Mouse (Mus musculus): ENCODE measurements around the gene Bmp8a. TPM values are rescaled to one million over a fixed set of nuclear protein-coding genes. Genes with fewer than 3 reads are reported as not detected.
"Not testable (repeated sequence)": the region's sequence is repeated elsewhere in the genome, so short reads cannot be mapped to it uniquely, and the experiment has no call there.

Bmp8a gene
- polyA plus RNA-seq, 1 experiment from 2014 or later, result 0.21 TPM

DNA sequence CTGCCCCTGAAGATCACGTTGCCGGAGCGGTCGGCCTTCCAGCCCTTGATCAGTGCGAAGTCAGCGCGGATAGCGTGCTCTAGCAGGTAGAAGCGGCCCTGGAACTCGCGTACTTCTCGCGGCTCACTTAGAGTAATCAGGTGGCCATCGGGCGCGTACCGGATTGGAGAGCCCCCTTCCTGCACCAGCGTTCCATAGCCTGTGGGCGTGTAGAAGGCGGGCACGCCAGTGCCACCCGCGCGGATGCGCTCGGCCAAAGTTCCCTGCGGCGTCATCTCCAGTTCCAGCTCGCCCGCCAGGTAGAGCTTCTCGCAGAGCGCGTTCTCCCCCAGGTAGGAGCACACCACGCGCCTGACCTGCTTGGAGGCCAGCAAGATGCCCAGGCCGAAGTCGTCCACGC is 20.1 kb downstream of the Bmp8a start:
- H3K27me3 ChIP-seq (ENCODE audit: control insufficient read depth, insufficient read depth, low read depth, low read length); H3K9me3 ChIP-seq (replicated peaks; ENCODE audit: control insufficient read depth, low read length, poor library complexity, severe bottlenecking); H3K36me3 ChIP-seq (ENCODE audit: control insufficient read depth, insufficient read depth, low read length); H3K4me1 ChIP-seq (ENCODE audit: control insufficient read depth, insufficient read depth, low read length); H3K9ac ChIP-seq (ENCODE audit: low read depth, low read length); H3K27ac ChIP-seq (ENCODE audit: low read length): not testable (repeated sequence)
- Histone ChIP-seq H3K4me3 (ENCODE audit: low read depth, low read length) (peak overlapping the region; percentile 26), H3K4me2 (ENCODE audit: low read length) (peak overlapping the region; percentile 48)
- WGBS, result 16% methylated on average over 17 of the region's 38 CpGs
- ATAC-seq, result peak; percentile 65

DNA sequence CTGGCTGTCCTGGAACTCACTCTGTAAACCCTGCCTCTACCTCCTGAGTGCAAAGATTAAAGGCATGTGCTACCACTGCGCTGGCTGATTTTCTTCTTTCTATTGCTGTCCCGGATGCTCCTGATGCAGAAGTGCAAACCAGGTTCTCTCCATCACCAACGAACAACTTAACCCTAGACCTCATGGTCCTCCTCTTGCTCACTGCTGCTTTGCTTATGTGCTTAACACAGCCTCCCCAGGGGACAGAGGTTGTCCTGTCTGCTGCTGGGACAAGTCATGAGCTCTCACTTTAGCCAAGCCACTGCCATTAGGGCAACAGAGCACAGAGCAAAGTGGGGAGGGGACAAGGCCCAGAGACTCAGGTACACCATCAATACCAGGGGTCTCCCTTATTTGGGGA is 28.6 kb downstream of the Bmp8a start:
- Histone ChIP-seq H3K9me3 (replicated peaks; ENCODE audit: control insufficient read depth, low read length, poor library complexity, severe bottlenecking) (no peaks in the 10 kb centered on the region), H3K27me3 (ENCODE audit: control insufficient read depth, insufficient read depth, low read depth, low read length) (no peaks in the 10 kb centered on the region), H3K27ac (ENCODE audit: low read length) (no peak overlapping the region), H3K4me3 (ENCODE audit: low read depth, low read length) (no peak overlapping the region), H3K4me2 (ENCODE audit: low read length) (no peak overlapping the region), H3K4me1 (ENCODE audit: control insufficient read depth, insufficient read depth, low read length) (no peaks in the 10 kb centered on the region), H3K9ac (ENCODE audit: low read depth, low read length) (no peak overlapping the region), H3K36me3 (ENCODE audit: control insufficient read depth, insufficient read depth, low read length) (no peaks in the 10 kb centered on the region)
- no peak for ATAC-seq
- WGBS, result 82% methylated on average over 3 of the region's 3 CpGs

DNA sequence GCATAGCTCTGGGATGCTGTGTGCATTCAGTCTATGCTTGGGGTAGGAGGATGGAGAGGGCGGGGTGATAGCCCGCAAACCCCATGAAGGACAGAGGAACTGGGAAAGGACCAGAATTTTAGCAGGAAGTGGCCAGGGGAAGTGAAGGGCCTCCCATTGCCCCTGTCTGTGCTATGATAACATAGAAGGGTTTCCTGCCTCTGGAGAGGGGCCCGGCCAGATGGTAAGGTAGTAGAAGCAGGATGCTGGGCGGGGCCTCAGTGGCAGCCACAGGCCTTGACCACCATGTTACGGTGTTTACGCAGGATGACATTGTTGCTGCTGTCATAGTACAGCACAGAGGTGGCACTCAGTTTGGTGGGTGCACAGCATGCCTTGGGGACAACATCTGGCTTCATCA is 30.0 kb downstream of the Bmp8a start:
- H3K9ac ChIP-seq (ENCODE audit: low read depth, low read length), result no peak overlapping the region
- H3K4me2 ChIP-seq (ENCODE audit: low read length), result no peak overlapping the region
- H3K27me3 ChIP-seq (ENCODE audit: control insufficient read depth, insufficient read depth, low read depth, low read length), result no peaks in the 10 kb centered on the region
- no peak overlapping the region for H3K4me3 ChIP-seq (ENCODE audit: low read depth, low read length)
- H3K4me1 ChIP-seq (ENCODE audit: control insufficient read depth, insufficient read depth, low read length), result no peaks in the 10 kb centered on the region
- 93% methylated on average over 6 of the region's 6 CpGs for WGBS
- no peak overlapping the region for H3K27ac ChIP-seq (ENCODE audit: low read length)
- H3K9me3 ChIP-seq (replicated peaks; ENCODE audit: control insufficient read depth, low read length, poor library complexity, severe bottlenecking), result no peaks in the 10 kb centered on the region
- no peaks in the 10 kb centered on the region for H3K36me3 ChIP-seq (ENCODE audit: control insufficient read depth, insufficient read depth, low read length)
- ATAC-seq, result no peak

DNA sequence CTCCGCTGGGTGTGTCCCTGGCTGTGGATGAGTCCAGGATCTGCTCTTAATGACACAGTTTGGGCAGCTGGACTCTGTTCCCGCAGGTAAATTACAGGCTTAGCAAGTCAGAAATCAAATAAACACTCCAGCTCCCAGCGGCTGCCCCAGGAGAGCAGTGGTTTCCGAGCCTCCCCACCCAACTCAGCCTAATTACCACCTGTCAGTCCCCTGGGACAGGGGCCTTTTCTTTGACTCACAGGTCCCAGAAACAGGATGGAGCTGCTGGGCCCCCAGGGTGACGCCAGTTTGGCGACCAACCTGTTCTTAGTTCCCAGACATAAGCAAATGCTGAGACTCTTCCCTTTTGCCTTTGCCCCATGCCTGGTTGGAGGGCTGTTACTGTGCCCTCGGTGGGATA is 31.2 kb downstream of the Bmp8a start:
- no peak overlapping the region for H3K4me2 ChIP-seq (ENCODE audit: low read length)
- WGBS, result 92% methylated on average over 7 of the region's 7 CpGs
- no peak for ATAC-seq
- H3K4me1 ChIP-seq (ENCODE audit: control insufficient read depth, insufficient read depth, low read length), result no peaks in the 10 kb centered on the region
- no peak overlapping the region for H3K27ac ChIP-seq (ENCODE audit: low read length)
- H3K9ac ChIP-seq (ENCODE audit: low read depth, low read length), result no peak overlapping the region
- no peaks in the 10 kb centered on the region for H3K27me3 ChIP-seq (ENCODE audit: control insufficient read depth, insufficient read depth, low read depth, low read length)
- no peak overlapping the region for H3K4me3 ChIP-seq (ENCODE audit: low read depth, low read length)
- no peaks in the 10 kb centered on the region for H3K36me3 ChIP-seq (ENCODE audit: control insufficient read depth, insufficient read depth, low read length)
- no peaks in the 10 kb centered on the region for H3K9me3 ChIP-seq (replicated peaks; ENCODE audit: control insufficient read depth, low read length, poor library complexity, severe bottlenecking)

DNA sequence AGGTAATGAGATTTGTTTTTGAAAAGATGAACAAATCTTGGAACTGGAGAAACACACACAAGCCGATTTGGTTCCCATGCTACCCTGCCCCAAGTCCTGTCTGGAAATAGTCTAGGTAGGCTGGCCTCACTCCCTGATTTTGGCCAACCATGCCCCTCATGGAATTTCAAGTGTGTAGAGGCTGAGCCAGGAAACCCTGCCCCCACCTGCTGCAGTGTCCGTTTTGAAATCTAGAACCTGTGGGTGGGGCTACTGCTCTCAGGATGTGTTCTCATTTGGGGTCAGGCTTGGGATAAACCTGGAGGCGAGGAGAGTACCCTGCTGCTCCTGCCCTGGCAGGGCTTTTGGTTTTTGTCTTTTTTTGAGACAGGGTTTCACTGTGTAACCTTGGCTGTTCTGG is 34.8 kb downstream of the Bmp8a start:
- 45% methylated on average over 3 of the region's 3 CpGs for WGBS
- Histone ChIP-seq H3K9me3 (replicated peaks; ENCODE audit: control insufficient read depth, low read length, poor library complexity, severe bottlenecking) (no peaks in the 10 kb centered on the region), H3K4me1 (ENCODE audit: control insufficient read depth, insufficient read depth, low read length) (no peaks in the 10 kb centered on the region), H3K27ac (ENCODE audit: low read length) (no peak overlapping the region), H3K27me3 (ENCODE audit: control insufficient read depth, insufficient read depth, low read depth, low read length) (no peaks in the 10 kb centered on the region), H3K36me3 (ENCODE audit: control insufficient read depth, insufficient read depth, low read length) (peaks cover 6% of the 10 kb centered on the region), H3K9ac (ENCODE audit: low read depth, low read length) (no peak overlapping the region), H3K4me2 (ENCODE audit: low read length) (no peak overlapping the region), H3K4me3 (ENCODE audit: low read depth, low read length) (no peak overlapping the region)
- no peak for ATAC-seq

DNA sequence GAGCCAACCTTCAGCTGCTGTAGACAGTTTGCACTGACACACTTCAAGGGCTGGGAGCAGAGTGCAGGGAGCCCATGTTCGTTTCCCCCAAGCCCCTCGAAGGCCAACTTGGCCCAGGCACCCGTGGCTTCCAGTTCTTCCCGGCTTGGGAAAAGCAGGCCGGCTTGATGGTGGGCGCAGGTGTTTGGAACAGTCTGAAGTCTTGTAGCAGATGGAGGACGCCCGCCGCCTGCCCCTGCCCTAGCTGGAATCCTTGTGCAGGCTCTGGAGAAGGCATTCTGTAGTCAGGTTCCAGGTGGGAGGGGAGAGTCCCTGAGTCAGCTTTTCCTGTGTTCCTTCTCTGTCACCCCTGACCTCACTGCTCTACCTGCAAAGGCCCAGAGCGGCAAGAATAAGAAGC is 36.1 kb downstream of the Bmp8a start:
- H3K27me3 ChIP-seq (ENCODE audit: control insufficient read depth, insufficient read depth, low read depth, low read length), result no peaks in the 10 kb centered on the region
- no peaks in the 10 kb centered on the region for H3K4me1 ChIP-seq (ENCODE audit: control insufficient read depth, insufficient read depth, low read length)
- no peaks in the 10 kb centered on the region for H3K9me3 ChIP-seq (replicated peaks; ENCODE audit: control insufficient read depth, low read length, poor library complexity, severe bottlenecking)
- no peak overlapping the region for H3K4me3 ChIP-seq (ENCODE audit: low read depth, low read length)
- H3K27ac ChIP-seq (ENCODE audit: low read length), result no peak overlapping the region
- no peak for ATAC-seq
- peaks cover 12% of the 10 kb centered on the region for H3K36me3 ChIP-seq (ENCODE audit: control insufficient read depth, insufficient read depth, low read length)
- H3K4me2 ChIP-seq (ENCODE audit: low read length), result no peak overlapping the region
- WGBS, result 83% methylated on average over 10 of the region's 10 CpGs
- no peak overlapping the region for H3K9ac ChIP-seq (ENCODE audit: low read depth, low read length)

DNA sequence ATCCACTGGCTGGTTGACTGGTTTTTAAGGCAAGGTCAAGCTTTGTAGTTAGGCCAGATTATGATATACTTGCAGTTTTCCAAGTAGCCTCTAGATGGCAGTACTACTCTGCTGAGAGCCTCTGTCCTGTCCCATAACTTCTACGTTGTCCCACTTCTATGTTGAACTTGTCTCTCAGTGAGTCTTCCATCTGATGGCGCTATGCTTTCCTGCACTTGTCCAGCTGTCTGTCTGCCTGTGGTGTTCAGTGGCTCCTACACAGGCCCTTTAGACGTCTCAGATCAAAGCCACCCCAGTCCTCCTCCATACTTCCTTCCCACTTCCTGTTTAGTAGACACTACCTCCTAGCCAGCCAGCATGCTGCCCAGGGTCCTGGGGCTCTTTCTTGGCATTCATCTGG is 37.3 kb downstream of the Bmp8a start:
- Histone ChIP-seq H3K9ac (ENCODE audit: low read depth, low read length) (no peak overlapping the region), H3K36me3 (ENCODE audit: control insufficient read depth, insufficient read depth, low read length) (peaks cover 13% of the 10 kb centered on the region), H3K4me1 (ENCODE audit: control insufficient read depth, insufficient read depth, low read length) (no peaks in the 10 kb centered on the region), H3K4me2 (ENCODE audit: low read length) (no peak overlapping the region), H3K27me3 (ENCODE audit: control insufficient read depth, insufficient read depth, low read depth, low read length) (no peaks in the 10 kb centered on the region), H3K9me3 (replicated peaks; ENCODE audit: control insufficient read depth, low read length, poor library complexity, severe bottlenecking) (no peaks in the 10 kb centered on the region), H3K4me3 (ENCODE audit: low read depth, low read length) (no peak overlapping the region), H3K27ac (ENCODE audit: low read length) (no peak overlapping the region)
- WGBS, result 31% methylated on average over 3 of the region's 3 CpGs
- peak; percentile 46; the same call in 1 of the 2 replicates for ATAC-seq

DNA sequence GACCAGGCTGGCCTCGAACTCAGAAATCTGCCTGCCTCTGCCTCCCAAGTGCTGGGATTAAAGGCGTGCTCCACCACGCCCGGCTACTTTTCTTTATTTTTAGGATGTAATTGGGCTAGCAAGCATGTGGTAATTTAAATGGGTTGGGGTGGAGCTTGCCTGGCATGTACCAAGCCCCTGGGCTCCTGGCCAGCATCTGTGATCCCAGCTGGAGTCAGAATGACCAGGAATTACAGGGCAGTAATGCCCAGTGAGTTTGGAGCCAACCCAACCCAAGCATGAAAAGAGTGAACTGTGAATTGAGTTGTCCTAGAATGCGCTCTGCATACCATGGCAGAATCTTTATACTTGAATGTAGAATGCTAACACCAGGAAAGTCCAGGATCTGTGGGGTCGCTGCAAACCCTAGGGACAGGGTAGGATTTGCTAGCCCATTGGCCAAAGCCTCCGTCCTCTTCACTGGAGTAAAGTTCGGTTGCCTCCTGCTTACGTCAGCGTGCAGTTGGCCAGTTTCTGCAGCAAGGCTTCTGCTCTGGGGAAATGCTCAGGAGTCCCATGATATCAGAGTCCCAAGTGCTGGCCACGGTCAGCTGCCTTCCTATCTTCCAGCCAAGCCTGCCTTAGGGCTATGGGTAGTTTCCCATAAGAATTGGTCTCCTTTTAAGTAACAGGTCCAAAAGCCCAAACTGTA is 43.9 kb downstream of the Bmp8a start:
- H3K27me3 ChIP-seq (ENCODE audit: control insufficient read depth, insufficient read depth, low read depth, low read length), result no peaks in the 10 kb centered on the region
- H3K4me1 ChIP-seq (ENCODE audit: control insufficient read depth, insufficient read depth, low read length), result no peaks in the 10 kb centered on the region
- no peaks in the 10 kb centered on the region for H3K9me3 ChIP-seq (replicated peaks; ENCODE audit: control insufficient read depth, low read length, poor library complexity, severe bottlenecking)
- H3K9ac ChIP-seq (ENCODE audit: low read depth, low read length), result no peak overlapping the region
- 93% methylated on average over 11 of the region's 11 CpGs for WGBS
- no peak overlapping the region for H3K4me3 ChIP-seq (ENCODE audit: low read depth, low read length)
- H3K27ac ChIP-seq (ENCODE audit: low read length), result no peak overlapping the region
- ATAC-seq, result no peak
- H3K36me3 ChIP-seq (ENCODE audit: control insufficient read depth, insufficient read depth, low read length), result peaks cover 47% of the 10 kb centered on the region
- no peak overlapping the region for H3K4me2 ChIP-seq (ENCODE audit: low read length)

DNA sequence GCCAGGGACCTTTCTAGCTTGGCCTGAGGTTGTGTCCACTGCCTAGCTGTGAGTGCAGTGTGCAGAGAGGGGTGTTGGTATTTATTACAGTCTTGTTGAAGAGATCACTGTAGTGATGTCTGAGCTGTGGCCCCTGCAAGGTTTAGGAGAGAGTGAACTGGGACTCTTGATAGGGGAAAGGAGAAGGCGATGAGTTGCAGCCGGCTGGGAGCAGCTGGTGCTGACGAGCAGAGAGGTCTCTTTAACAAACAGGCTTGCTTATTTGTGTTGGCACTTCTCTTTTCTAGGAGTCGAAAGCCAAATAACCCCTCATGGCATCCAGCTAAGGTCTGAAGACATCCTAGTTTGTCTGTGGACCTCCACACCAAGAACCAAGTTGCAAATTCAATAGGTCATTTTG is 44.8 kb downstream of the Bmp8a start:
- Histone ChIP-seq H3K9me3 (replicated peaks; ENCODE audit: control insufficient read depth, low read length, poor library complexity, severe bottlenecking) (no peaks in the 10 kb centered on the region), H3K36me3 (ENCODE audit: control insufficient read depth, insufficient read depth, low read length) (peaks cover 43% of the 10 kb centered on the region), H3K9ac (ENCODE audit: low read depth, low read length) (no peak overlapping the region), H3K4me3 (ENCODE audit: low read depth, low read length) (no peak overlapping the region), H3K27me3 (ENCODE audit: control insufficient read depth, insufficient read depth, low read depth, low read length) (no peaks in the 10 kb centered on the region), H3K27ac (ENCODE audit: low read length) (no peak overlapping the region), H3K4me2 (ENCODE audit: low read length) (no peak overlapping the region), H3K4me1 (ENCODE audit: control insufficient read depth, insufficient read depth, low read length) (no peaks in the 10 kb centered on the region)
- WGBS, result 91% methylated on average over 4 of the region's 4 CpGs
- ATAC-seq, result no peak

Data from midbrain, embryonic 16.5 days (tissue).